Mouse (Mus musculus) lung, adult 2 months (tissue): ENCODE measurements around the gene Bcl6b.

Experiments used
- CTCF ChIP-seq: fragments of 200-500 bp; IDR thresholded peaks from 2 replicates; pipeline ENCODE4 v1.5.1; 2011; ENCODE audit warnings: mild to moderate bottlenecking, low read length, control low read depth; ENCODE audit not compliant: insufficient read depth
- POLR2A ChIP-seq: fragments of 200-500 bp; IDR thresholded peaks from 2 replicates; pipeline ENCODE4 v1.6.1; 2011; ENCODE audit warnings: low read depth, mild to moderate bottlenecking, control low read depth, low read length, borderline replicate concordance; ENCODE audit errors: extremely low read depth

GRCm38 (mm10) chr11:70200036-70200608 is 29.5 kb downstream of the Bcl6b start:
- TF ChIP-seq CTCF (no peak), POLR2A (no peak)
